Mouse (Mus musculus): ENCODE results near the gene Loxl1.

- TF ChIP-seq POLR2A (IDR thresholded peaks at IDR 0.05; ENCODE audit: insufficient read depth, low read depth, low read length) (no peak), CTCF (IDR thresholded peaks at IDR 0.05; ENCODE audit: insufficient read depth, low read depth, low read length) (no peak)
These were observed 18.3 kb upstream of the Loxl1 start for GRCm38 (mm10) chr9:58331276-58331675.
